Mouse (Mus musculus): ENCODE results near the gene 2810408A11Rik.

DNA sequence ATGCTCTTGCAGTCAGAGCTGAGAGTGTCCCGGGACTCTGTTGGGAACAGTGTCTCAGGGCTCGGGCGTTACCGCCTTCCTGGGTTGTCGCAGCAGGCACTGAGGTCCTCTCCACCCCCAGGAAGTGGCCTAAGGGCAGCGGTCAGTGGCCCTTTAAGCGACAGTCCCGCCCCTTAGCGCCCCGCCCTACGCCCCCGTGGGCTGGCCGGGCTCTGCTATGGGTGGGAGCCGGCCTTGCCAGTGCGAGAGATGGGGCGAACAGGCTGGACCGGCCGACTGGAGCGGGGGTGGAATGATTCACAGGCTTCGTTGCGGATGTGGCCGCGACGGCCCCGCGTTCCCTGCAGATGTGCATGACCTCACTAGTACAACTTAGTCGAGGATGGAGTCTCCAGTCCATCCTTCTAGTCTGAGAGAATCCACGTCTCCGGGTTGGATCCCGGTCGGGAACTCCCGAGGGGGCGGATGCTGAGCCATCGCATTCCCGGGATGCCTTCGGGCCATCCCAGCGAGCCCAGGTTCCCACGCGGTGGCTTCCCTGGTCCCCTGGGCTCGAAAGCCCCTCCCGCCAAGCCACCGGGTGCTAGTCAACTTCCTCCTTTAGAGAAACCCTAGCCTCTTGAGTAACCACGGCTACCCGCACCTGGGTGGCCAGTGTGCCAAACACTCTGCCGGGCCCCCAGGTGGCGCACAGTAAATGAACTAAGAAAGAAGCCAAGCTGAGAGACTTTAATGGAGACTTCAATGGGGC lies 19.8 kb downstream of the 2810408A11Rik start, which contains the start of gene Kctd11:
- TF ChIP-seq CTCF (IDR thresholded peaks at IDR 0.05; ENCODE audit: low read depth) (peak; percentile 26), EP300 (IDR thresholded peaks at IDR 0.05; ENCODE audit: low read depth) (peak; percentile 68)
